10 mouse cellular contexts compared by ENCODE assay signal in the genomic region with DNA sequence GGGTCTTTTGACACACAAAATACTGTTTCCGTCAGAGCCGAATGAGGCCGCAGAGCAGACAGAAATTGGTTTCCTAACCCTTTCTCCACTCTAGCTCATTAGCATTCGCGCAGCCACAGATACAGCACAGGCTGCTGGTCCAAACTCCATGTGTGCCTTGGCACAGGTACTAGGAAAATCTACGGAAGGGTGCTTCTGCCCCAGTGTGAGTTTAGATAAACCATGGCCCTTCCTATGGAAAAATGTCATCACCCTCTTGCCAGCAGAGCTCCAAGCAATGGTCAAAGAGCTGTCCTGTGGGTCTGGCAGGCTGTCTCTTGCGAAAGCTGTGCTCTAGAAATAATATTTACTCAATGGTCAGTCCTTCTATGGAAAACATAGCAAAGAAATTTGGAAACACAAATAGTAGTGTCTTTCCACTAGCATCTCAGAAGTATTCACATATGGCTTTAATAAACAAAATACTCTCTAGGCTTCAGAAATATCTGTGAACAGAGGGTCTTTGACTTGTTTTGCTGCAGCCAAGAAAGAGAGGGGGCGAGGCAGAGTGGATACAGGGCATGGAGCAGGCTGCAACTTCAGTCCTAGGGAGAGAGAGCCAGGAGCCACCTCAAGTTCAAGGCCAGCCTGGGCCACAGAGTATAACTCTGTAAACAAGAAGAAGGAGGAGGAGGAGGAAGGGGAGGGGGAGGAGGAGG. TPM values are rescaled to one million over a fixed set of nuclear protein-coding genes. Genes with fewer than 3 reads are reported as not detected.
DNase-seq lines count a peak whose midpoint lies in the region; ATAC-seq and TF ChIP-seq lines count a peak whose summit lies in the region.
"Had no signal": no experiment of that assay in that cellular context is flagged by ENCODE, and none has a peak within 500 bp of the region (broad histone marks: within the 10 kb centered on the region; RNA-seq: fewer than 3 reads in every experiment).

No protein-coding gene starts in this region.

- intact Hi-C loops in heart, postnatal 36 days (cut with DNase I), result loop anchor here (5.0 kb wide), 1 partner anchor 170 kb away; no protein-coding TSS in a partner anchor

- H3K9ac ChIP-seq in heart, embryonic 14.5 days (ENCODE audit: low read length), result no peak overlapping the region
- H3K9ac ChIP-seq in limb, embryonic 14.5 days (ENCODE audit: low read depth, low read length, severe bottlenecking), result no peak overlapping the region; the same call in 1 of the 2 replicates

- no peaks in the 10 kb centered on the region for H3K9me3 ChIP-seq in heart, embryonic 14.5 days (ENCODE audit: control insufficient read depth, low read length)
- no peaks in the 10 kb centered on the region for H3K9me3 ChIP-seq in limb, embryonic 14.5 days (ENCODE audit: control insufficient read depth, low read length)
- H3K9me3 ChIP-seq in forebrain, embryonic 10.5 days, result no peaks in the 10 kb centered on the region
- no peaks in the 10 kb centered on the region for H3K9me3 ChIP-seq in hindbrain, embryonic 10.5 days

- H3K4me3 ChIP-seq in heart, embryonic 14.5 days (ENCODE audit: control insufficient read depth in 1 of 2, insufficient read depth in 1 of 2, low read depth in 1 of 2, low read length in 2 of 2), result no peak overlapping the region
- H3K4me3 ChIP-seq in limb, embryonic 14.5 days (replicated peaks; ENCODE audit: low read length), result no peak overlapping the region
- no peak overlapping the region for H3K4me3 ChIP-seq in forebrain, embryonic 10.5 days
- no peak overlapping the region for H3K4me3 ChIP-seq in hindbrain, embryonic 10.5 days

- H3K36me3 ChIP-seq in heart, embryonic 14.5 days (ENCODE audit: control insufficient read depth, insufficient read depth, low read length), result no peaks in the 10 kb centered on the region
- H3K36me3 ChIP-seq in limb, embryonic 14.5 days (ENCODE audit: control insufficient read depth, insufficient read depth, low read length), result no peaks in the 10 kb centered on the region
- H3K36me3 ChIP-seq in forebrain, embryonic 10.5 days (replicated peaks), result no peaks in the 10 kb centered on the region
- no peaks in the 10 kb centered on the region for H3K36me3 ChIP-seq in hindbrain, embryonic 10.5 days

- no peak overlapping the region for H3K4me2 ChIP-seq in heart, embryonic 14.5 days (ENCODE audit: low read length)
- no peak overlapping the region for H3K4me2 ChIP-seq in limb, embryonic 14.5 days (replicated peaks; ENCODE audit: low read depth, low read length, severe bottlenecking)

- no peaks in the 10 kb centered on the region for H3K27me3 ChIP-seq in heart, embryonic 14.5 days (ENCODE audit: control insufficient read depth, insufficient read depth, low read length)
- no peaks in the 10 kb centered on the region for H3K27me3 ChIP-seq in limb, embryonic 14.5 days (ENCODE audit: control insufficient read depth, insufficient read depth, low read length)
- H3K27me3 ChIP-seq in forebrain, embryonic 10.5 days (ENCODE audit: poor library complexity, severe bottlenecking), result no peaks in the 10 kb centered on the region
- H3K27me3 ChIP-seq in hindbrain, embryonic 10.5 days (ENCODE audit: insufficient read depth, poor library complexity, severe bottlenecking), result peaks cover 3% of the 10 kb centered on the region; the same call in 1 of the 2 replicates

- ATAC-seq in heart, embryonic 14.5 days (ENCODE audit: insufficient number of reproducible peaks, insufficient read depth, low FRiP score, low read depth), result peak; percentile 73
- ATAC-seq in limb, embryonic 14.5 days (ENCODE audit: low FRiP score, low read depth), result no peak

- TF ChIP-seq POLR2A in limb, embryonic 14.5 days (IDR thresholded peaks at IDR 0.05; ENCODE audit: borderline replicate concordance, extremely low read depth, insufficient read depth, insufficient read length), result no peak

- H3K27ac ChIP-seq in heart, embryonic 14.5 days (replicated peaks in 1 of 2; ENCODE audit: control insufficient read depth in 1 of 2, insufficient read depth in 1 of 2, low read depth in 2 of 2, low read length in 2 of 2), result peak overlapping the region; percentile 61 to 70
- peak overlapping the region; percentile 52; the same call in 1 of the 2 replicates for H3K27ac ChIP-seq in limb, embryonic 14.5 days (replicated peaks; ENCODE audit: low read depth, low read length)
- H3K27ac ChIP-seq in forebrain, embryonic 10.5 days, result no peak overlapping the region
- H3K27ac ChIP-seq in hindbrain, embryonic 10.5 days, result no peak overlapping the region
- H3K27ac ChIP-seq: macrophage had no signal

- peak; percentile 96 for DNase-seq in heart, adult 11 months
- no peak for DNase-seq in heart, postnatal 36 days
- peak; percentile 31 for DNase-seq in 416B (ENCODE audit: low read depth)
- DNase-seq in limb, embryonic 14.5 days (ENCODE audit: low spot score), result peak; percentile 46
- DNase-seq in forebrain, embryonic 10.5 days (ENCODE audit: extremely low spot score, low spot score), result no peak
- DNase-seq in frontal cortex, postnatal 10 days (ENCODE audit: low spot score in 2 of 2), result no peak
- DNase-seq in hindbrain, embryonic 10.5 days (ENCODE audit: low spot score), result no peak
- DNase-seq: adrenal gland, postnatal 10 days had no signal

- WGBS in heart, embryonic 14.5 days, result 51% methylated on average over 8 of the region's 8 CpGs
- WGBS in limb, embryonic 14.5 days, result 69% methylated on average over 8 of the region's 8 CpGs
- WGBS in forebrain, embryonic 10.5 days, result 80% methylated on average over 8 of the region's 8 CpGs
- 73% methylated on average over 8 of the region's 8 CpGs for WGBS in hindbrain, embryonic 10.5 days

- peaks cover 15 to 25% of the 10 kb centered on the region in 2 experiments for H3K4me1 ChIP-seq in heart, embryonic 14.5 days (ENCODE audit: control insufficient read depth in 2 of 2, insufficient read depth in 2 of 2, low read length in 2 of 2)
- H3K4me1 ChIP-seq in limb, embryonic 14.5 days (ENCODE audit: control insufficient read depth, insufficient read depth, low read length), result 0 out of 2 replicates have a peak, but pooled peaks cover 5% of the 10 kb centered on the region
- peaks cover 22% of the 10 kb centered on the region for H3K4me1 ChIP-seq in forebrain, embryonic 10.5 days
- peaks cover 19% of the 10 kb centered on the region; the same call in 1 of the 2 replicates for H3K4me1 ChIP-seq in hindbrain, embryonic 10.5 days (replicated peaks)

RNA-seq across cellular contexts. Expression of a gene that starts 2.4 kb away (rescaled TPM):
- total RNA-seq in heart, postnatal 36 days (2021), result 10 to 100 TPM in 1 of 2 experiments, 1 to 10 TPM in 1; 6.4 to 11.8 TPM
- polyA plus RNA-seq in heart, embryonic 14.5 days (2014; fragmentation: Nextera tagmentation; extraction: Ambion mirVana), result 1.1 and 1.3 TPM in 2 replicates
- polyA plus RNA-seq in limb, embryonic 14.5 days (2012; rRNA removed), result 1.5 and 2.3 TPM in 2 replicates
- 0.68 and 1.1 TPM in 2 replicates for polyA plus RNA-seq in limb, embryonic 14.5 days (2014; fragmentation: Nextera tagmentation; extraction: Ambion mirVana)
- polyA plus RNA-seq in forebrain, embryonic 10.5 days (2016; fragmentation: Nextera tagmentation; extraction: Ambion mirVana), result not detected in 2 replicates
- polyA plus RNA-seq in hindbrain, embryonic 10.5 days (2016; fragmentation: Nextera tagmentation; extraction: Ambion mirVana), result not detected in 2 replicates
- polyA plus RNA-seq: macrophage had no signal

RNA-seq across cellular contexts. Expression of a gene that starts 4.0 kb away (rescaled TPM):
- total RNA-seq in heart, postnatal 36 days (2021), result not detected
- 0.14 and 0.22 TPM in 2 replicates for polyA plus RNA-seq in heart, embryonic 14.5 days (2014; fragmentation: Nextera tagmentation; extraction: Ambion mirVana)
- polyA plus RNA-seq in limb, embryonic 14.5 days (2012; rRNA removed), result 0.03 and 0.06 TPM in 2 replicates
- 0.08 and 0.15 TPM in 2 replicates for polyA plus RNA-seq in limb, embryonic 14.5 days (2014; fragmentation: Nextera tagmentation; extraction: Ambion mirVana)
- not detected in 2 replicates for polyA plus RNA-seq in forebrain, embryonic 10.5 days (2016; fragmentation: Nextera tagmentation; extraction: Ambion mirVana)
- not detected in 2 replicates for polyA plus RNA-seq in hindbrain, embryonic 10.5 days (2016; fragmentation: Nextera tagmentation; extraction: Ambion mirVana)
- polyA plus RNA-seq: macrophage had no signal

RNA-seq across cellular contexts. Expression of a gene that starts 51.3 kb away (rescaled TPM):
- total RNA-seq in heart, postnatal 36 days (2021), result 10 to 100 TPM; 19.5 to 25.1 TPM
- 22.6 and 23.8 TPM in 2 replicates for polyA plus RNA-seq in heart, embryonic 14.5 days (2014; fragmentation: Nextera tagmentation; extraction: Ambion mirVana)
- polyA plus RNA-seq in limb, embryonic 14.5 days (2012; rRNA removed), result 35.5 and 36.1 TPM in 2 replicates
- 40.5 and 40.6 TPM in 2 replicates for polyA plus RNA-seq in limb, embryonic 14.5 days (2014; fragmentation: Nextera tagmentation; extraction: Ambion mirVana)
- 45.5 and 45.7 TPM in 2 replicates for polyA plus RNA-seq in forebrain, embryonic 10.5 days (2016; fragmentation: Nextera tagmentation; extraction: Ambion mirVana)
- polyA plus RNA-seq in hindbrain, embryonic 10.5 days (2016; fragmentation: Nextera tagmentation; extraction: Ambion mirVana), result 41.1 and 43.3 TPM in 2 replicates

Comparison
In these comparisons a context has a peak if more than half of its experiments do, and no peak if none do; other contexts are left out.
1. DNase-seq: peak in heart, adult 11 months (single experiment), 416B (single experiment) and limb, embryonic 14.5 days (single experiment); none in heart, postnatal 36 days (0 of 2), forebrain, embryonic 10.5 days (single experiment), frontal cortex, postnatal 10 days (0 of 2) and hindbrain, embryonic 10.5 days (single experiment).
2. H3K27ac ChIP-seq: peak in heart, embryonic 14.5 days (2 of 2) and limb, embryonic 14.5 days (single experiment); none in forebrain, embryonic 10.5 days (single experiment) and hindbrain, embryonic 10.5 days (single experiment).